Mouse (Mus musculus) C2C12 (cell line): ENCODE measurements at regions not wholly inside any gene's neighbourhood (a gene's known extent, or its start where the extent isn't known, plus 50 kb on each side); places are given as distances from the start of the nearest gene placed in this dataset.

Source experiments
- CEBPB ChIP-seq: IDR thresholded peaks from one replicate; pipeline ENCODE4 v1.6.1; 2011; ENCODE audit warnings: low read depth, mild to moderate bottlenecking, control low read depth, moderate library complexity
- CTCF ChIP-seq: IDR thresholded peaks from one replicate; pipeline ENCODE4 v1.5.1; 2011; ENCODE audit not compliant: control insufficient read depth, insufficient read depth, insufficient read length
- MYOG ChIP-seq: IDR thresholded peaks from one replicate; pipeline ENCODE4 v1.6.1; 2011; ENCODE audit not compliant: control insufficient read depth, insufficient read length; ENCODE audit errors: extremely low read depth
- USF1 ChIP-seq: IDR thresholded peaks from one replicate; pipeline ENCODE4 v1.6.1; 2011; ENCODE audit warnings: low read depth, mild to moderate bottlenecking, control low read depth, moderate library complexity

DNA sequence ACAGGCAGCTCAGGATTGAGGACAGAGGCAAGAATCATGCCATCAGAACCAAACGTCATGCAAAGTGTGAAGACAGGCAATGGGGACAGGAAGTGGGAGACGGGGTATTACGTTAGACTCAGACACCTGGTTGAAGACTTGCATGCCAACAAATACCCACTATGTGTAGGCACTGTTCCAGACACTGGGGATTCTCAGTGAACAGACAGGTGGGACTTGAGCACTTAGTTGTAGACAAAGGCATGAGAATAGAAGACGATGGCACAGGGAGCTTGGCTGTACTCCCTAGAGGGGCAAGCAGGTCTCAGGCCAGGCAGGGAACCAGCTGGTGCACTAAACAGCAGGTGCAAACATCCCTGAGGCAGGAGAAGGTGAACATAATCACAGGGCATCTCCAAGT lies 242.3 kb downstream of the Cbln1 start:
- TF ChIP-seq CTCF = no peak
- no peak for TF ChIP-seq USF1
- TF ChIP-seq MYOG = no peak
- no peak for TF ChIP-seq CEBPB
